Mouse (Mus musculus) midbrain, embryonic 13.5 days (tissue): ENCODE data around the gene Fsip1. TPM values are rescaled to one million over a fixed set of nuclear protein-coding genes. Genes with fewer than 3 reads are reported as not detected.

Experiments used
- ATAC-seq: fragments of 200-750 bp; cut with Nextera tagmentation; 2 replicates; pipeline ENCODE4 v1.8.0; 2017; ENCODE audit warnings: mild to moderate bottlenecking, moderate TSS enrichment, moderate library complexity
- H3K27ac ChIP-seq: fragments of 300-500 bp; sonication (generic); 2 replicates; pipeline ENCODE4 v1.5.1; 2015; ENCODE audit warnings: inconsistent platforms, mild to moderate bottlenecking, moderate library complexity
- H3K27me3 ChIP-seq: fragments of 300-500 bp; sonication (generic); 2 replicates; pipeline ENCODE4 v1.6.1; 2015; ENCODE audit warnings: mild to moderate bottlenecking, inconsistent platforms
- H3K36me3 ChIP-seq: fragments of 300-500 bp; sonication (generic); 2 replicates; pipeline ENCODE4 v1.6.1; 2015; ENCODE audit warnings: mild to moderate bottlenecking, inconsistent platforms
- H3K4me1 ChIP-seq: fragments of 300-500 bp; sonication (generic); replicated peaks from 2 replicates; pipeline ENCODE4 v1.6.1; 2015; ENCODE audit warnings: inconsistent platforms
- H3K4me2 ChIP-seq: fragments of 300-500 bp; sonication (generic); replicated peaks from 2 replicates; pipeline ENCODE4 v1.6.1; 2015; ENCODE audit warnings: moderate library complexity, mild to moderate bottlenecking, inconsistent platforms
- H3K4me3 ChIP-seq: fragments of 300-500 bp; sonication (generic); replicated peaks from 2 replicates; pipeline ENCODE4 v1.5.1; 2015; ENCODE audit warnings: mild to moderate bottlenecking, inconsistent platforms
- H3K9ac ChIP-seq: fragments of 300-500 bp; sonication (generic); replicated peaks from 2 replicates; pipeline ENCODE4 v1.6.1; 2015; ENCODE audit warnings: mild to moderate bottlenecking, inconsistent platforms
- H3K9me3 ChIP-seq: fragments of 300-500 bp; sonication (generic); 2 replicates; pipeline ENCODE4 v1.6.1; 2016; ENCODE audit warnings: mild to moderate bottlenecking, inconsistent platforms
- WGBS: fragments of 180-500 bp; shearing (Covaris S2); methylation state at CpG from one replicate; pipeline ENCODE4 v1.1.7; 2015; 5-methylcytosine and 5-hydroxymethylcytosine counted together
- polyA plus RNA-seq: library from polyadenylated mRNA; unstranded; fragments of >200 nt; fragmentation: Nextera tagmentation; extraction: Ambion mirVana; gene quantifications from 2 replicates; pipeline ENCODE4 v1.2.1, GENCODE M21; 2015

Fsip1 gene
- polyA plus RNA-seq, 1 experiment from 2014 or later = 1.6 TPM

- H3K4me2 ChIP-seq = no peak overlapping the region
- WGBS = 90% methylated on average over 6 of the region's 6 CpGs
Measured at GRCm38 (mm10) chr2:118139261-118139660, 117.5 kb downstream of the Fsip1 start.

GRCm38 (mm10) chr2:118137776-118138175 is 119.0 kb downstream of the Fsip1 start:
- Histone ChIP-seq H3K9me3 (no peaks in the 10 kb centered on the region), H3K4me1 (no peaks in the 10 kb centered on the region), H3K9ac (no peak overlapping the region), H3K36me3 (no peaks in the 10 kb centered on the region), H3K27me3 (no peaks in the 10 kb centered on the region), H3K4me3 (no peak overlapping the region), H3K27ac (no peak overlapping the region), H3K4me2 (no peak overlapping the region)
- ATAC-seq = no peak
- WGBS = 90% methylated on average over 2 of the region's 2 CpGs

More at GRCm38 (mm10) chr2:118139261-118139660, 117.5 kb downstream of the Fsip1 start:
- Histone ChIP-seq H3K36me3 (no peaks in the 10 kb centered on the region), H3K9me3 (no peaks in the 10 kb centered on the region), H3K4me1 (no peaks in the 10 kb centered on the region), H3K27ac (no peak overlapping the region), H3K27me3 (no peaks in the 10 kb centered on the region), H3K9ac (no peak overlapping the region), H3K4me3 (no peak overlapping the region)
- no peak for ATAC-seq

GRCm38 (mm10) chr2:118137071-118137470 is 119.7 kb downstream of the Fsip1 start:
- no peaks in the 10 kb centered on the region for H3K4me1 ChIP-seq
- H3K4me2 ChIP-seq = no peak overlapping the region
- no peak for ATAC-seq
- no peaks in the 10 kb centered on the region for H3K36me3 ChIP-seq
- no peaks in the 10 kb centered on the region for H3K9me3 ChIP-seq
- H3K27ac ChIP-seq = no peak overlapping the region
- WGBS = 88% methylated on average over 9 of the region's 9 CpGs
- H3K9ac ChIP-seq = no peak overlapping the region
- H3K4me3 ChIP-seq = no peak overlapping the region
- no peaks in the 10 kb centered on the region for H3K27me3 ChIP-seq

- no peak for ATAC-seq
- no peak overlapping the region for H3K9ac ChIP-seq
- H3K9me3 ChIP-seq = no peaks in the 10 kb centered on the region
- WGBS = 76% methylated on average over 3 of the region's 3 CpGs
- H3K4me2 ChIP-seq = no peak overlapping the region
- no peaks in the 10 kb centered on the region for H3K36me3 ChIP-seq
- H3K27ac ChIP-seq = no peak overlapping the region
- no peak overlapping the region for H3K4me3 ChIP-seq
- H3K27me3 ChIP-seq = no peaks in the 10 kb centered on the region
- peaks cover 11% of the 10 kb centered on the region for H3K4me1 ChIP-seq
Measured at GRCm38 (mm10) chr2:118128313-118128712, 128.5 kb downstream of the Fsip1 start.

DNA sequence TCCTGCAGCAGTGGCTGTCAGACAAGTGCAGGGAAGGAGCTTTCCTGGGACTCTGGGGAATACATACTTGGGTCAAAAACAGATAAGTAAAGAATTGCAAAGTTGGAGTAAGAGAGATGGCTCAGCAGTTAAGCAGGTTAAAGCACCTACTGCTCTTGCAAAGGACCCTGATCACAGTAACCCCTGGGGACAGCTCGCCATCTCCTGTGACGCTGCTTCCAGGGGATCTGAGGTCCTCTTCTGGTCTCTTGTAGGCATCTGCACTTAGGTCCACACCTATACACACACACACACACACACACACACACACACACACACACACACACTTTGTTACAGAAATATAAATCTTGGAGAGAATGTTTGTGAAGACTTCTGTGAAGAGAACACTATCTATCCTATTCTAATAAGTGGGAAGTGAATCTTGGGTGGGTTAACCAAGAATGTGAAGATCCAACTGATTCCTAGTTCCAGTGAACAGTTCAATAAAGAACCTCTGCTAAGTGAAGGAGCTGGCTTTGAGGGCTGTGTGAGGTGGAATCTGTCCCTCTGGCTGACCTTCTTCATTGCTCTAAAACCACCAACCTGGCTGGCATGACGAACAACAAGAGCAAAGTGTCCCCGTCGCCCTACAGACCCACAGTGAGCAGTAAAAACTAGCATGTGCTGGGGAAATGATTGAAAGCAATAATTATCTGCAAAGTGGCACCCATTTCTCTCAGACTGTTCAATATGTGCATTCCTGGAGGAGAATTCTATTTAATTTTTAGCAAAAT is 129.1 kb downstream of the Fsip1 start:
- H3K9me3 ChIP-seq = no peaks in the 10 kb centered on the region
- H3K4me3 ChIP-seq = no peak overlapping the region
- H3K4me2 ChIP-seq = no peak overlapping the region
- 91% methylated on average over 5 of the region's 5 CpGs for WGBS
- H3K27ac ChIP-seq = no peak overlapping the region
- peaks cover 11% of the 10 kb centered on the region for H3K4me1 ChIP-seq
- H3K27me3 ChIP-seq = no peaks in the 10 kb centered on the region
- no peaks in the 10 kb centered on the region for H3K36me3 ChIP-seq
- no peak for ATAC-seq
- H3K9ac ChIP-seq = no peak overlapping the region

DNA sequence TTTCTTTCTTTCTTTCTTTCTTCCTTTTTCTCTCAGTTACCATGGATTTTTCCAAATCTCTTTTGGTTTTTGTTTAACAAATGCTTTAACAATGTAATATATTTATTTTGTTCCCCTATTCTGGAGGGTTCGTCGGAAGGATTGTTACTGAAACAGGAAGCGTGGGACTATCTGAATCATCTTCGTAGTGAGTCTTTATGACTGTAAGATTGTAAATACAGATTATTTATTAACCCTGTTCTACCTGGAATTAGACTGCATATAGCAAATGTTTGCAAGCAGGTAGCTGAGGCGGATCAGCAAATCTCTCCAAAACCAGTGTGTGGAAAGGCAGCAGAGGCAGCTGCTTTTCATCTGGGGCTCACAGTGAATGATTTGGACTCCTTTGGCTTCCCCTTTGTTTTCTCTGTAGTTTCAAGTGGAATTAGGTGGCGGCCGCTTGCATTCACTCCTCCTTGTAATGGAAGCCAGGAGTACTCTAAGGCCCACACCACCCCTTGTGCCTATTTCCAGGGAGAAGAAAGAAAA is 130.8 kb downstream of the Fsip1 start:
- WGBS = 53% methylated on average over 7 of the region's 7 CpGs
- no peak overlapping the region for H3K27ac ChIP-seq
- H3K4me3 ChIP-seq = no peak overlapping the region
- H3K9me3 ChIP-seq = no peaks in the 10 kb centered on the region
- H3K36me3 ChIP-seq = no peaks in the 10 kb centered on the region
- peaks cover 11% of the 10 kb centered on the region for H3K4me1 ChIP-seq
- no peak overlapping the region for H3K4me2 ChIP-seq
- H3K9ac ChIP-seq = no peak overlapping the region
- no peak for ATAC-seq
- H3K27me3 ChIP-seq = no peaks in the 10 kb centered on the region

GRCm38 (mm10) chr2:118125211-118125939 is 131.4 kb downstream of the Fsip1 start:
- ATAC-seq = no peak
- no peaks in the 10 kb centered on the region for H3K9me3 ChIP-seq
- H3K36me3 ChIP-seq = peaks cover 3% of the 10 kb centered on the region; the same call in 1 of the 2 replicates
- no peak overlapping the region for H3K4me2 ChIP-seq
- H3K4me1 ChIP-seq = peaks cover 11% of the 10 kb centered on the region
- no peak overlapping the region for H3K27ac ChIP-seq
- no peak overlapping the region for H3K4me3 ChIP-seq
- WGBS = 73% methylated on average over 11 of the region's 11 CpGs
- no peaks in the 10 kb centered on the region for H3K27me3 ChIP-seq
- H3K9ac ChIP-seq = no peak overlapping the region

GRCm38 (mm10) chr2:118124437-118124836 is 132.3 kb downstream of the Fsip1 start:
- Histone ChIP-seq H3K27me3 (no peaks in the 10 kb centered on the region), H3K4me3 (no peak overlapping the region), H3K9me3 (no peaks in the 10 kb centered on the region), H3K27ac (no peak overlapping the region), H3K4me2 (no peak overlapping the region), H3K9ac (no peak overlapping the region), H3K36me3 (peaks cover 3% of the 10 kb centered on the region; the same call in 1 of the 2 replicates), H3K4me1 (peaks cover 11% of the 10 kb centered on the region)
- 82% methylated on average over 7 of the region's 7 CpGs for WGBS
- no peak for ATAC-seq

DNA sequence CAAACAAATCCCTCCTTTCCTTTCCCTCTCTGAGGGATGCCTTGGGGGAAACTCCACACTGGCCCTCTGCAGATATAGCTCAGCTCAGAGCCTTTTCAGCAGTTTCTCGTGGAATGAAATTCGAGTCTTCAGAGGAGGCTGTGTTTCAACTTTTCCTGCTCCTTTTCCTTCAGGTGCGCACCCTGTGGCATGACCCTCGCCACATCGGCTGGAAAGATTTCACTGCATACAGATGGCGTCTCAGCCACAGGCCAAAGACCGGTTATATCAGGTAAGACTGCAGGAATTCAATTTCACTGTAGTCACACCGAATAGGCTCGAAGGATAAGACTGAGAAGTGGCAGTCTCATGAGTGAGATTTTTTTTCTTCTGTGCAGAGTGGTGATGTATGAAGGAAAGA is 133.0 kb downstream of the Fsip1 start:
- WGBS = 88% methylated on average over 9 of the region's 9 CpGs
- Histone ChIP-seq H3K27ac (no peak overlapping the region), H3K27me3 (no peaks in the 10 kb centered on the region), H3K9ac (no peak overlapping the region), H3K4me1 (peaks cover 11% of the 10 kb centered on the region), H3K36me3 (peaks cover 3% of the 10 kb centered on the region; the same call in 1 of the 2 replicates), H3K4me2 (no peak overlapping the region), H3K9me3 (no peaks in the 10 kb centered on the region), H3K4me3 (no peak overlapping the region)
- no peak for ATAC-seq

DNA sequence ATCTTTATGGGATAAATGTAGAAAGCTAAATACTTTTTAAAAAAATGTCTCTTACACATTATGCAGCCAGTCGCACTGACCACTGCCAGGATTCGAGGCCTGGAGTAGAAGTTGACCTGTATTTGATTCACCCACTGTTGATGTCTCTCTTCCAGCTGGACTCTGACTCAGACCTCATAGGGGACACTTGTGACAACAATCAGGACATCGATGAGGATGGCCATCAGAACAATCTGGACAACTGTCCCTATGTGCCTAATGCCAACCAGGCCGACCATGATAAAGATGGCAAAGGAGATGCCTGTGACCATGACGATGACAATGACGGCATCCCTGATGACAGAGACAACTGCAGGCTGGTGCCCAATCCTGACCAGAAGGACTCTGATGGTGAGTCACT is 134.5 kb downstream of the Fsip1 start:
- no peak overlapping the region for H3K4me2 ChIP-seq
- H3K4me3 ChIP-seq = no peak overlapping the region
- no peak overlapping the region for H3K27ac ChIP-seq
- H3K27me3 ChIP-seq = no peaks in the 10 kb centered on the region
- peaks cover 11% of the 10 kb centered on the region for H3K4me1 ChIP-seq
- no peak overlapping the region for H3K9ac ChIP-seq
- ATAC-seq = no peak
- H3K9me3 ChIP-seq = no peaks in the 10 kb centered on the region
- H3K36me3 ChIP-seq = peaks cover 3% of the 10 kb centered on the region; the same call in 1 of the 2 replicates
- 96% methylated on average over 6 of the region's 6 CpGs for WGBS

- Histone ChIP-seq H3K4me2 (no peak overlapping the region), H3K27ac (no peak overlapping the region), H3K27me3 (no peaks in the 10 kb centered on the region), H3K9ac (no peak overlapping the region), H3K4me1 (peaks cover 8% of the 10 kb centered on the region), H3K9me3 (no peaks in the 10 kb centered on the region), H3K36me3 (peaks cover 3% of the 10 kb centered on the region; the same call in 1 of the 2 replicates), H3K4me3 (no peak overlapping the region)
- WGBS = 93% methylated on average over 7 of the region's 7 CpGs
- no peak for ATAC-seq
Measured at GRCm38 (mm10) chr2:118120751-118121150, 136.0 kb downstream of the Fsip1 start.

DNA sequence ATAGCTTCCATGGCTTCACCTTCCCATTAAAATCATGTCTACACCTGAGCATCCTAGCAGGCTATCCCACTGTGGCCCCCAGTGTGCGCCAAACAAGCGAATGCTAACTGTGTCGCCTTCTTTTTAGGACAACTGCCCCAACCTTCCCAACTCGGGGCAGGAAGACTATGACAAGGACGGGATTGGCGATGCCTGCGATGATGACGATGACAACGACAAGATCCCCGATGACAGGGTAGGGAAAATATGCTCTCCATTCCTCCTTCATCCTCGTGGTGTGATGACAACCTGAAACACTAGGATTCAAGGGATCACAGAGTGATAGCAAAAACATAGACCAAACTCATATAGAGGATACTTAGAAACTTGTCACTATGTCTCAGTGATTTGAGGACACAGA is 136.7 kb downstream of the Fsip1 start:
- WGBS = 94% methylated on average over 11 of the region's 11 CpGs
- no peaks in the 10 kb centered on the region for H3K27me3 ChIP-seq
- H3K9ac ChIP-seq = no peak overlapping the region
- H3K4me1 ChIP-seq = peaks cover 11% of the 10 kb centered on the region; the same call in 1 of the 2 replicates
- H3K27ac ChIP-seq = no peak overlapping the region
- no peak for ATAC-seq
- peaks cover 3% of the 10 kb centered on the region; the same call in 1 of the 2 replicates for H3K36me3 ChIP-seq
- no peak overlapping the region for H3K4me3 ChIP-seq
- H3K4me2 ChIP-seq = no peak overlapping the region
- H3K9me3 ChIP-seq = no peaks in the 10 kb centered on the region
